Mouse (Mus musculus) brain, embryonic 14.5 days (tissue): ENCODE data around the gene Stra6.

Source experiments
- CTCF ChIP-seq: fragments of 200-500 bp; IDR thresholded peaks from 2 replicates; pipeline ENCODE4 v1.5.1; 2012; ENCODE audit warnings: inconsistent platforms, mild to moderate bottlenecking, moderate library complexity, borderline replicate concordance; ENCODE audit not compliant: insufficient read depth, insufficient read length; ENCODE audit errors: extremely low read depth
- POLR2A ChIP-seq: fragments of 200-500 bp; IDR thresholded peaks from 2 replicates; pipeline ENCODE4 v1.6.1; 2012; ENCODE audit warnings: mild to moderate bottlenecking, inconsistent platforms, borderline replicate concordance; ENCODE audit not compliant: poor library complexity, insufficient read depth, insufficient read length, severe bottlenecking; ENCODE audit errors: extremely low read depth

- TF ChIP-seq CTCF (no peak), POLR2A (no peak)
Measured at GRCm38 (mm10) chr9:58118671-58119070, 55.1 kb downstream of the Stra6 start, which contains the start of gene Ccdc33.
